Mouse (Mus musculus) liver, embryonic 14.5 days (tissue): ENCODE measurements around the gene Dag1.

Experiments used
- CTCF ChIP-seq: IDR thresholded peaks from 2 replicates; pipeline ENCODE4 v1.5.1; 2016; ENCODE audit warnings: antibody characterized with exemption, low read depth, control low read depth
- EP300 ChIP-seq: IDR thresholded peaks from 2 replicates; pipeline ENCODE4 v1.6.1; 2016; ENCODE audit warnings: antibody characterized with exemption, low read depth

DNA sequence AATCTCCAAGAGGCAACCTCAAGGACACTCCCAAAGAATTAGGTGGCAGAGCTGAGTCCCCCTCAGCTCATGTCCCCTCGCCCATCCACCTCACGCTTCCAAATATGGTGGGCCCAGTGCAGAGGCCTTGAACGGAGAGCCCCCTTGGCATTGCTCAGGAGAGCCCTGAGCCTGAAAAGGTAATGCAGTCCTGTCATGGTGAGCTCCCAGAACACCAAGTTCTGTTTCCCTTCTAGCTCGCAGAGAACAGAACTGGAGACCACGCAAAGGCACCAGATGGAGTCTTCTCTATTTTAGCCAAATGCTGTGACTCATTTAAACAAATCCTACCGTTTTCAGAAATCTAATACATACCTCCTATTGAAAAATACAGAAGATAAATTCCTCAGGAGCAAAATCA is 106.3 kb downstream of the Dag1 start:
- TF ChIP-seq EP300 (no peak), CTCF (no peak)
